Mouse (Mus musculus) testis, postnatal 14 days (tissue): ENCODE data around the gene Cklf.
"Not testable (repeated sequence)": the region's sequence is repeated elsewhere in the genome, so short reads cannot be mapped to it uniquely, and the experiment has no call there.

ENCODE experiments used
- DNase-seq: peaks from one replicate; pipeline ENCODE4 v3.0.0; 2021; ENCODE audit warnings: low spot score

Cklf gene

DNA sequence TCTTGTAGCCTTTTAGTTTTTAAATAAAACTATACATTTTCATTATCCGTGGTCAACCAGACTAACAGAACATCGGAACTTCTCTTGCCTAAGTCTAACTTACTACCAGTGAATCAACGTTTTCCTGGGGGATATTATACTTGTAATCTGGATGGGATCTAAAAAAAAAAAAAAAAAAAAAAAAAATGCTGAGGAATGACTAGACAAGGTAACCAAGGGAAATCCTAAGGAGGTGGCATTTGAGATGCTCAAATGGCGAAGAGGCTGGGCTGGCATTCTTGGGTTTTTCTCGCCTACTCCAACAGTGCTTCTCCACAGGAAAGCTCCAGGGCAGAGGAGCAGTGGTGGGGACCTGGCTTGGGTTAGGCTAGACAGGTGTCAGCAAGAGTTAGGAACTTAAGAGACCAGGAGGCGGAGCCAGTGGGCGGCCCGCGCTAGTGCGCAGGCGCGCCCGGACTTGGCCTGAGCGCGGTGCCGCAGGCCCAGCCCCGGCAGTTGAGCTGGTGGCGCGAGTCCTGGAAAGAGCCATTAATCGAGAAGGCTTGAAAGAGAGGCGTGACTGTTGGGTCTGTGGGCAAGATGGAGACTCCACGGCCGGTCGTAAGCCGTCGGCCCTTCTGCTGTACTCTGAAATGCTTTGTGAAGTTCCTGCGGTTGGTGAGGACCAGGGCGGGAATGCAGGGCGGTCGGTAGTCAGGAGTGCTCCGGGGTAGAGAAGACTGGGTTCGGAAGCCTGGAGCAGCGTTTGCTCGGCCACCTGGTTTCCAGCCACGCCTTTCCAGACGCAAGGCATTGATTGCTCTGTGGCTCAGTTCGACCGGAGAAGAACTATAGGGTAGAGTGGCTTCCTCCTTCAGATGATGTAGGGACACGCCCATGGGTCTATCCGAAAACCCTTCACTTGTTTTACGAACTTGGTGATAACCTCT, at the start of gene Cklf:
TSS of gene Cklf (plus strand) at position 423 of the 929 bp plus-strand sequence.
- peak; percentile 86 for DNase-seq

DNA sequence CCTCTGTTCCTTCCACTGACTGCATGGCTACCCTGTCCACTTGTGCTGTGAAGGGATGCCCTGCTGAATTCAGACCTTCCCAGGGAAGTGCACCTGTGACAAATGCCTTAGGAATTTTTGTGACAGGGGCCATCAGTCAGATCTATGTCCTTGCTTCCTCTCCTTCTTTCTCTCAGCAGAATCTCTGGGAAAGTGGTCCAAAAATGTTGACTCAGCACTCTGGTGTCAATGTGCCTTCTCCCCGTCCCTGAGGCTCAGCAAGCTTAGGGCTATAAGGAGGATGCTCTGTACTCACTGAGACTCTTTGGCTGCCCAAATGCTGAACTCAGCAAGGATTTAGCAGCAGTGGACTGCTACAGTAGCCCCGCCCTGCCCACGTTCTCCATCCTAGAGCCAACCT, 49.0 kb upstream of the Cklf start:
- no peak for DNase-seq

DNA sequence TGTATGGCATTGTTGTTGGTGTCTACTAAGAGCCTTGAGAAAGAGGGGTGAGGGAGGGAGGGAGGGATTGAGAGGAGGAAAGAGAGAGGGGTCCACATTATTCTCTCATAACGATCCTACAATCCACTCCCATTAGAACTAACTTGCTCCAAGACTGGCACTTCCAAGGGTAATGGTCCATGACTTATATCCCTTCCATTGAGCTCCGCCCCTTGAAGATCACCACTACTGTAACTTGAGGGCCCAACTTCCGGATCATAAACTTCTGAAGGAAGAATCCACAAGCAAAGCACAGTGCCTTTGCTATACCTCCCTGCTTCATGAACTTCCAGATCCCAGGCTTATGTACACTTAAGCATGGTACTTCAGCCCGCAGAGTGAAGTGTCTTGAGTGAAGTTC, 48.3 kb upstream of the Cklf start:
- DNase-seq = no peak

DNA sequence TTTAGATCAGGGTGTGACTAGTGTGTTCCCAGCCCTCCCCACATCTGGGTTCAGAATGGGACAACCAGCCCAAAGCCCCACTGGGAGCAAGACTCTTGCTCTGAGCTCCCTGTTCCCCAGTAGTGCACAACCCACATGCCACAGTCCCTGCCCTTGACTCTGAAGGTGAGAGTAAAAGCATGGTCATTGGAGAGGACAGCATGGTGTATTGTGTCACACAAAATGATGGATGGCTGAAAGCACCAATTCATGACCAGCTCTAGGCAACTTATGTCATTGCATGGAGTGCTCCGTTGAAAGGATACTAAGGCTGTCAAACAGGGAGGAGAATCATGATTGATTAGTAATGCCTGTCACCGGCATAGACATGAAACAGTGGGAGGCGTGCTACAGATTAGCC, 45.4 kb upstream of the Cklf start:
- no peak for DNase-seq

DNA sequence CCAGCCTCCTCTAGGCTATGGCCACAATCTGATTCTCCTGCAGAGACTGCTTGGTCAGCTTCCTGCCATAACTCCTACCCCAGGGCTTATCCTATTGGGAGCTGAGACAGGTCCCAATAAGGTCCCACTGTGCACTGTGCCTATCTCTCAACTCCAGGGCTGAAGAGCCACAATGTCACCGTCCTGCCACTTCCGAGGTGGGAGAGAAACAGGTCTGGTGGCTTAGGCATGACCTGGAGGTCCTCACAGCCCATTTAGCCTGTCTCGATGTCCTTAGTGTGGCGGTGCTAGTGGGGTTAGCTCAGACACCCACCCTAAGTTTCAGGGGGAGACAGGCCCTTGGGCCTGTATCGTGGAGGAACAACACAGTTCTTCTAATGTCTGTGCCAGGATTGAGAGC, 33.1 kb upstream of the Cklf start:
- no peak for DNase-seq

DNA sequence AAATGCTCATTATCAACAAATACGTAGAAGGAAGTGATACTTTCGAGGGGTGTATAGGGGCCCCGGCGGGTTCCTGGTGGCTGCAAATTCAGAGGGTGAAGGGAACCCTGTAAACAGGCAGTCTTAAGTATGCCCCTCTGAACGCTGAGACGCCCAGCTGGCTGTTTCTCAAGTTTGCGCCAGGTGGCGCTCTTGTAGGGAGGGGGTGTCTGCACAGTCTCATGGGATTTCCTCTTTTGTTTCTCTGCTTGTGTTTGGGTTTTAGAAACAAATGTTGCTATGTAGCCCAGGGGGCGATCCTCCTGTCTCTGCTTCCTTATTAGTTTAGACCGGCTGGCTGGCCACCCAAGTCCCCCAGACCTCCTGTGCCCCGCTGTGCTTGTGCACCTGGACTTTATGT, 31.6 kb upstream of the Cklf start:
- peak; percentile 77 for DNase-seq

DNA sequence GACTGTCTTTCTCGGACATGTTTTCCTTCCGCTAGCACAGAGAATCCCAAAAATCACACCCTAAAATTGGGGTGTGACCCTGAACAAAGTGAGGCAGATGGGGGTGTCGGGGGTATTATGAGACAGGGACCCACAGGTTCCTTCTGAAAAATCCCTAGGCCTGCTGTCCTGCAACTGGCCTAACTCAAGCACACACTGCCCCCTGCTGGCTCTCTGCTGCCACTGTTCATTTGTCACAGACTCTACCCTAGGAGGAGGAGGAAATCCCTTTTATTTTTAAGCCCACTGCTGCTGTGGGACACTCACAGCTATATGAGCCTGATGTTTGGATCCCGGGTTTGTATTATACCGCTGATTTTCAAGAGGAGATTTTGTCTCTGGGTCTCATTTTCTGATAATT, 30.9 kb upstream of the Cklf start:
- DNase-seq = peak; percentile 55

DNA sequence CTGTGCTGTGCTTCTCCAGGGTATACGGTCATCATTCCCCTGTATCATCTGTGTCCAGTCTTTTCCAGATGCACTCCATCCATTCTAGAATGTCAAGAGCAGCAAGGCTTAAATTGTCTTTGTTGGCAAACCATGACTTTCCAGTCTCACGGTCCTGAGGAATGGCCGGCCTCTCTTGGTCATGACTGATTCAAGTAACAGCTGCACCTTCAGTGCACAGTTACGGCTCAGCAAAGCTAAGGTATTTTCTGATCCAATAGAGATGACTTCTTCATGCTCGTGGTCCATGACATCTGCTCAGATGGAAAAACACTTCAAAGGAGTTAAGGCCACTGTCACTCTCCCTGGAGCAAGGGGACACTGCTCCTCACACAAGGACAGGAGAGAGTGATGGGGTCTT, 23.6 kb upstream of the Cklf start:
- no peak for DNase-seq

DNA sequence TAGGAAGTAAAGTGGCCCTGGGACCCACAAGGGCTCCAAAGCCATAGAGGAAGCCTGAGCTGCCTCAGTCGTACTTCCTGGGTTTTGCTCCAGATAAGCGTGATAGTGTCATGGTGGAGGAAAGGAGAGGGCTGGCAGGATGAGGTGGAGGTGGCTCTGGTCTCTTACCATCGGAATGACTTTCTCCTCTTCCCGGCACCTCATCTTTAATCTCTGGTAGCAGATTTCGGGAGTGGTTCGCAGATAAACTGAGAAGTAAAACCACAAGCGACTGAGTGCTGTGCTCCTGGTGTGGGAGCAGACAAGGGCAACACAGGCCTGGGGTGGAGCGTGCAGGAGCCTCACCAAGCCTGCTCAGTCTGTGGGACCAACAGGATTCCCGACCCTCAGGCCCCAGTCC, 20.3 kb upstream of the Cklf start:
- DNase-seq = no peak

DNA sequence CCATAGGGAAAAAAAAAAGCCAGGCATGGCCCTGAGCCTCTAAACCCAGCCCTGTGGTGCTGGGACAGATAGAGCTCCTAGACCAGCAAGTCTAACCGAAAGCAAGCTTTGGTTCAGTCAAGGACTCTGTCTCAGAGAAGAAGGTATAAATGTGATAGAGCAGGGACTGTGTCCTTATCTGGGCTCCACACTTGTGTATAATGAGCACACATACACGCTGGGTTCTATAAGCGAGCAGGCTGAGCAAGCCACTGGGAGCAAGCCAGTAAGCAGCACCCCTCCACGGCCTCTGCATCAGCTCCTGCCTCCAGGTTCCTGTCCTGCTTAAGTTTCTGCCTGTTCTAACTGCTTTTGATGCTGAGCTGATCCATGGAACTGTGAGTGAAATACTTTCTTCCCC, 18.6 kb upstream of the Cklf start:
- DNase-seq = no peak

DNA sequence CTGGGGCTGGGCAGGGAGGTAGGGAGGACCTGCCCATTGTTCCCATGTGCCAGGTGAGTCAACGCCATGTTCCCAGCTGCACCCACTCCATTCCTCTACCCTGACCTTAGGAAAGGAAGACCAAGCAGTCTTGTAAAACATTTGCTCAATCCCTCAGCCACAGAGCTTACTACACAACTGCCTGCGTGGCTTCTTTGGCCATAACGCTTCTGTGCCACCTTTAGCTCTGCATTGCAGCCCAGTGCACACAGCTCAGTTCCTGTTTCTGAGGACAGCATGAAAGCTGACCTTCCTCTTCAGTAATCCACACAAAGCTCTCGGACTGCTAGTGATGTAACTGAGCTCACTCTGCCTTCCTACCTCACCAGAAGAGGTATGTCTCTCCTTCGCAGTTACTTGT, 17.7 kb upstream of the Cklf start:
- DNase-seq = no peak

DNA sequence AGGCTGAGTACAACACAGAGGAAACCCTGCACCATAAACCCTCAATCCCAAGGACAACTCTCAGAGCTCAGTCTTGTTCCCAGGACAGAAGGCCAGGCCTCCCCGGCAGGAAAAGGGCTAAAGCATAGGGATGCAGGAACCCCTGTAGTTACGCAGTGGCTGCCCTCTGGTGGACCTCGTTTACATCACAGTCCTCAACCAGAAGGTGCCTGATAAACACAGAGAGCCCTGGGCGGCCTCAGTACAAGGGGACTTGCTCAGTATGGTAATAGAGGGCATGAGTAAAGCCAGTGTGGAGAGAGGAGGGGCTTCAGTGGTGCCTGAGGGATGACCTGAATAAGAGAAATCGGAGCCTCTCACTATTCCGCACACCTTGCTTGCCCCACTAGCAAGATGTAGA, 16.1 kb upstream of the Cklf start:
- DNase-seq = no peak

DNA sequence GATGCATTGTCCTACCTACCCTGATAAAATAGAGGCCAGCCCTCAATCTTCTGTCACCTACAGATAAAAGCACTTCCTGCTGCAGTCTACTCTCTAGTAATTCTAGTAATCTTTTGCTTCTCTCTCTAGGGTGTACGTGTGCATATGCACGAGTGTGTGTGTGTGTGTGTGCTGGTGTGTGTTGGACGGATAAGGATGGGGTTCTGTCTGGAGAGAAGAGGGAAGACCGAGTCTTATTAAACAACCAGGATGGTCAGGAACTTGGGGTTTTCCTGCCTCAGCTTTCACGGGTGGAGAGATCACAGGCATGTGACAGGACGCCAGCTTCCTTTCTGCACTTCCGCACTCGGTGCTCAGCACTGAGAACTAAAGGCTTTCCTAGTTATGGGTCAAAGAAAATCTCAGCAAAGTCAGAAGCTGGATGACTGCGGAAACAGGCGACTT, 11.2 kb upstream of the Cklf start:
- no peak for DNase-seq

DNA sequence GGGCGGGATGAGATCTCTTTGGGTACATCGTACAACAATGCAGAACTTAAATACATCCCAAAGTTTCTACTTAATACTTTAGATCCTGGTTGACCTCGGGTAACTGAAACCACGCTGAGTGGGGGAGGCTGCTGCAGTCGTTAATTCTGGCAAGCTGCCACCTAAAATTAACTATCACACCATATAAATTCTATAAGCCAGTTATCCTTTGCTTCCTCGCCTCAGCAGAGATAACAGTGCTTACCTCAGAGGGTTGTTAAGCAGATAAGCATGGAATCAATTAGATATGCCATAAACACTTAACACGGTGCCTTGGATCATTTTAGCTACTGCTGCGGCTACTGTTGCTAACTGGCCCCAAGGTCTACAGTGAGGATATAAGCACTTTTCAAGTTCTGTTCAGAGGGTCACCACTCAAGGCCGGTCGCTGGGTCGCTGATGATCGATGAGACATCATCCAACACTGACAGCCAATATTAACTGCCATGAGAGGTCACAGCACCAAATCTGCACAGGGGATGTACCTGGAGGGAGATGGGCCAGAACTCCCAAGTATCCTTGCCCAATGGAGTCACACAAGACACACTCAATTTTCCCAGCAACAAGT, 8.5 kb upstream of the Cklf start:
- DNase-seq = no peak

DNA sequence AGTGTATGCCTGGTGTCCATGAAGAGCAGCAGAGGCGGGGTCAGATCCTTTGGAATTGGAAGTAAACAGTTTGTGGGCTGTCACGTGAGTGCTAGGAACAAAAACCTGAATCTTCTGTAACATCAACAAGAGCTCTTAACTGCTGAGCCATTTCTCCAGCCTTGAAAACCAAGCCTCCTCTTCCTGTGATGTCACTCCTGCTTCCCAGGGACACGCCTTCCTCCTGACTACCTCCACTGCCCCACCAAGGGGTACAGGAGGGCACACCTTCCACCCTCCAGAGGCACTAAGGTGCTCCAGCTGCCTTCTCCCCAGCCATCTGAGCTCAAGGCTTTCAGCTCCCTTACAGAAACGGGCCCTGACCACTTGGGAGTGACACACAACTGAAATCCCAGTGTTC, 4.0 kb upstream of the Cklf start:
- DNase-seq = no peak

DNA sequence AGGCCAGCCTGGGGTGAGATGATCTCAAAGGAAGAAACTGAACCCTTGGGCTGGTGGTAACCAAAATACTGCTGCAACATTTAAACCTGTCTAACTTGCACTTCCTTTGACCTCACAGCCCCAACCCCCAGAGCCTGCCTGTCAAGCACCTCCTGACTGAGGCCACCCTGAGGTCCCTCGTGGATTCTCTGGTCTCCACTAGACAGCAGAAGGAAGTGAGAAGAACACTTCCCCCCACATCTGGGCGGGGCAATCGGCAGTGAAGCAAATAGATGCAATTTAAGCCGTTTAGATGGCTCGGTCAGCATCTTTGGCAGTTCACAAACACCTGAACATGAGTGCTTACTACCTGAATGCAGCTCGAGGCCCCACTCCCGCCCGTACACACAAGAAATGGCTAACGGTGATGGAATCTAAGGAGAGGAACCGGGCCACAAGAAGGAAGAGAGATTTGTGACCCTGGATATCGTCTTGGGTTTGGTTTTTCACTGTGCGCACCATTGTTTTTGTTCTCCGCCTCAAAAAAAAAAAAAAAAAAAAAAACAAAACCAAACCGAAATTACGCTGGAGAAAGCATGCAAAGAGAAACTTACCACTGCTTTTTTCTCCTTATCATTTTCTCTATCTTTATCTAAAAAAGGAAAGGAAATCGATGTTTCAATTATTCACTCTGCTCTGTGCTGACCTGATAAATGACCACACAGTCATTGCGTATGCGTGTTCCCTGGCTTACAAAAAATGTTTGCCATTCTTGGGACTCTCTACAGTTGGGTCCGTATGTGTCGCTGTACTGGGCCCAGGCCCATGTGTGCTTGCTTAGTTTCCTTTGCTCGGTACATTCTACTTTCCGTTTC, 3.4 kb upstream of the Cklf start:
- no peak for DNase-seq

DNA sequence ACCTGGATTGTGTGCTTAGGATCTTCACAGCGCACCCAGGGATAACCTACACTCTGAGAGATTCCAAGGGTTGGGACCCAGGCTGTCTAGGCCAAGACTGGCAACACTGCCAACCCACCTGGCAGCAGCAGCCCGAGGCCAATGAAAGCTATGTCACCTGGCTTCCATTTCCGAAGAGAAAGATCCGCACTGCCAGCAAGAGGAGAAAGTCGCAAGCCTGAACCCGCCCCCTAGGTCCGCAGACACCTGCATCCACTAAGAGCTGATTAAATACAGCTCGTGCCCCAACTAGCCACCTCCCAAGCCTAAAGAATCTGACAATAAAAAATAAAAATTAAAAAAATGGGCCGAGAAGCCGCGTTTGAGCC, 2.8 kb upstream of the Cklf start:
- DNase-seq = peak; percentile 10

DNA sequence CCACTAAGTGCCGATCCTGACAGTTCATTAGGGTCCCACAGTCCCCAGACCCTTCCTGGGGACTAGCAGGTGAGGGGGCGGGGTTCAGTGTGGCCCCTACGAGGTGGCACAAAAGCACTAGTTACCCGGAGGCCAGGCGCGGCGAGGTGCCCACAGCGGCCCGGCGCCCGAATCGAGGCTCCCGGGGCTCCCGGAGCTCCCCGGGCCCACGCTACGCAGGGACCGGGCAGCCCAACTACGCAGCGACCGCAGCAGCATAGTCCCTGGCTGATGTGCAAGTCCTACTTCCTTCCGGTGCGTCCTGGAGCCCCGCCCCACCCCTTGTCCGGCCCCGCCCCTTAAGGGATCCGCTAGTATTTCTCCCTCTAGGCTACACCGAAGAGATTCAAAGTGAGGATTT, 2.4 kb upstream of the Cklf start, which contains the start of gene Tk2:
TSS of gene Tk2 (minus strand) at position 283 of the 400 bp plus-strand sequence.
- peak; percentile 78 for DNase-seq

DNA sequence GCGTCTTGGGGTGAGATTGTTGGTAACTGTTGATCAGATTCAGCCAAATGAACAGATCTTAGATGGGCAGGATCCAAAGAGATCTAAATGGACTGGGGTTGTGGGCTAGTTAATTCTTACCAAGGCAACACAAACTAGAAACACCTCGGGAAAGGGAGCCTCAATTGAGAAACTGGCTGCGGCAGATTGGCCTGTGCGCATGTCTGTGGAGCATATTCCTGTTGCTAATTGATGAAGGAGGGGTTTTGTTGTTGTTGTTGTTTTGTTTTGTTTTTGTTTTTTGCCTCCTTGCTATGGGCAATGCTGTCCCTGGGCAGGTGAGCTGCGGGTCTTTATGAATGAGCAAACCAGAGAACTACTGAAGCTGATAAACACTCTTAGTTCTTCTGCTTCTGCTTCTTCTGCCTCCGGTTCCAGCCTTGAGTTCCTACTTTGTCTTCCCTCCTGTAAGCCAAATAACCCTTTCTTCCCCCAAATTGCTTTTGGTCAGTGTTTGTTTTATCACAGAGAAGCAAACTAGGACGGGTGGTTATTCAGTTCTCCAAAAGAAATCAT, 1.1 kb upstream of the Cklf start:
- DNase-seq = no peak

DNA sequence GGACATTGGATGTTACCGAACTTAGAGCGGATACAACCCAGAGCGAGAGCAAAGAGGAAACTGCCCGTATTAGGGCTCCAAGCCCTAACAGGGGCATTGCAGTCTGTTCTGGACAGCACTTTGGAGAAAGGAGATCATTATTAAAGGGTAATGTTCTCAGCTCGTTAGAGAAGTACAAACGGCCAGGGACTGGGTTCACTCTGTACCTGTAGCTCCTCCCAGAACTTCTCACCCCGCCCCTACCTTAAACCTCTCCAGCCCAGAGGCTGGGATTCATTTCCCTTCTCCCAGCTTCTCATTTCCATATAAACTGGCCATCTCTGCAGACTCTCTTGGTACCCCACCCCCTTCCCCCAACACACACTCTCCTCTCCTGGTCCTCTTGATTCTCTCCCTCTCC, 800 bp downstream of the Cklf start:
- DNase-seq = no peak

DNA sequence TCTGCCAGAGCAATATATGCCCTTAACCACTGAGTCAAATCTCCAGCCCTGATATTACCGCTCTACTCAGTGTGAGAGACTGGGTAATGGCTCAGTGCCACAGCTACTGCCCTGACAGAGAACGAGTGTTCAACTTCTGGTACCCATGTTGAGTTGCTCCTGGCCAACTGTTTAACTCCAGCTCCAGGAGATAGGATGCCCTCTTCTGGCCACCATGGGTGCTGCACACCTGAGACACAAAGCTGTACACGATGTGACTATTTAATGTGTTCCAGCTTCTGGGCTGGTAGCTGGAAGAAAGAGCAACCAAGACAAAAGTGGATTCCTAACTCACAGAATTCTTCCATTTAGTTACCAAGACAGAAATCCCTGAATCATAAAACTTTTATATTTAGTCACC, 2.4 kb downstream of the Cklf start:
- DNase-seq = no peak

DNA sequence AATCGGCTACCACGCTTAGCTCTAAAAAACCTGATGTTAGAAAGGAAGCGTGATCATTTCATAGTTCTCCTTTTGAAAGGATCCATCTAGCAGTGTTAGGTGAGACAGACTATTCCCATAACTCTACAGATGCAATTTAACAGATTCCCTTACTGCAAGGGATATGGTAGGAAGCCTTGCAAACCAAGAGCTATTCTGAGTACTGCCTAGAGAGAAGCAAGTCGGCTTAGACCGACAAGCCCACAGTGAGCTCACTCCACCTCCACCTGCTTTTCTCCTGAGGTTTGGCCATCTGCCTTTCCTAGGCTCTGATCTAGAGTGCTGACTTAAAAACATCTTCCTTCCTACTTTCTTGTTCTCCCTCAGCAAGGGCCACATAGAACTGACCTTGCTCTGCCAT, 11.1 kb downstream of the Cklf start:
- not testable (repeated sequence) for DNase-seq
